Mouse (Mus musculus) CH12.LX (cell line): ENCODE measurements around the gene Sh2b1. TPM values are rescaled to one million over a fixed set of nuclear protein-coding genes. Genes with fewer than 3 reads are reported as not detected.

Experiments used
- DNase-seq: peaks from one replicate; pipeline ENCODE4 v3.0.0-alpha.2; 2013; ENCODE audit errors: extremely low read depth
- H3K27ac ChIP-seq: 2 replicates; pipeline ENCODE4 v1.5.1; 2012; ENCODE audit warnings: low read depth, mild to moderate bottlenecking, control low read depth, moderate library complexity; ENCODE audit not compliant: insufficient read depth
- H3K27me3 ChIP-seq: replicated peaks from 2 replicates; pipeline ENCODE3; 2012; ENCODE audit warnings: inconsistent platforms
- H3K36me3 ChIP-seq, 2 experiments: replicated peaks in 1 of 2; 2 replicates each; pipeline versions ENCODE3 to v1.6.1; 2012; ENCODE audit warnings: inconsistent platforms in 1 of 2, low read length in 1 of 2, mild to moderate bottlenecking in 1 of 2, mixed read lengths in 1 of 2, moderate library complexity in 1 of 2; ENCODE audit not compliant: control insufficient read depth in 1 of 2, insufficient read depth in 1 of 2
- H3K4me1 ChIP-seq, 2 experiments: 2 replicates each; pipeline ENCODE4 v1.6.1; 2012; ENCODE audit warnings: inconsistent platforms in 1 of 2, moderate library complexity in 1 of 2; ENCODE audit not compliant: insufficient read depth in 2 of 2, control insufficient read depth in 1 of 2
- H3K4me2 ChIP-seq: 2 replicates; pipeline ENCODE4 v1.6.1; 2012; ENCODE audit warnings: low read depth, mild to moderate bottlenecking, control low read depth; ENCODE audit not compliant: poor library complexity, insufficient read depth, severe bottlenecking
- H3K4me3 ChIP-seq, 3 experiments: fragments of 150-350 bp in 1 of 3; sonication (generic) in 1 of 3; replicated peaks in 1 of 3; 2 replicates each; pipeline versions ENCODE3 to v1.5.1; 2011 to 2012; ENCODE audit warnings: low read depth in 2 of 3, low read length in 2 of 3, mild to moderate bottlenecking in 2 of 3, moderate library complexity in 2 of 3, control low read depth in 1 of 3, improper control_type of control experiment in 1 of 3, inconsistent platforms in 1 of 3, mixed read lengths in 1 of 3; ENCODE audit not compliant: poor library complexity in 1 of 3
- H3K79me2 ChIP-seq: replicated peaks from 2 replicates; pipeline ENCODE4 v1.6.1; 2012; ENCODE audit warnings: mild to moderate bottlenecking, moderate library complexity; ENCODE audit not compliant: control insufficient read depth, poor library complexity, insufficient read depth, severe bottlenecking; ENCODE audit errors: extremely low read depth
- H3K9ac ChIP-seq: 2 replicates; pipeline ENCODE4 v1.6.1; 2012; ENCODE audit warnings: low read depth, mild to moderate bottlenecking, control low read depth, moderate library complexity; ENCODE audit not compliant: insufficient read depth
- H3K9me3 ChIP-seq: replicated peaks from 2 replicates; pipeline ENCODE3; 2012; ENCODE audit warnings: low read length, inconsistent platforms, mixed read lengths
- CHD2 ChIP-seq: IDR thresholded peaks from 2 replicates; pipeline ENCODE4 v1.6.1; 2011; ENCODE audit warnings: low read length, improper control_type of control experiment
- CTCF ChIP-seq, 2 experiments: IDR thresholded peaks in 1 of 2; conservative IDR thresholded peaks in 1 of 2; 2 replicates each; pipeline ENCODE4 v1.5.1; 2011 to 2012; ENCODE audit warnings: low read depth in 2 of 2, low read length in 2 of 2, improper control_type of control experiment in 1 of 2, inconsistent platforms in 1 of 2, mild to moderate bottlenecking in 1 of 2, moderate library complexity in 1 of 2
- E2F4 ChIP-seq: IDR thresholded peaks from 2 replicates; pipeline ENCODE4 v1.6.1; 2011; ENCODE audit warnings: low read depth, low read length, improper control_type of control experiment; ENCODE audit not compliant: insufficient replicate concordance
- EP300 ChIP-seq: IDR thresholded peaks from 2 replicates; pipeline ENCODE4 v1.6.1; 2011; ENCODE audit warnings: low read length, improper control_type of control experiment
- GABPA ChIP-seq: IDR thresholded peaks from 2 replicates; pipeline ENCODE4 v1.6.1; 2012; ENCODE audit warnings: low read depth, low read length, improper control_type of control experiment, inconsistent platforms; ENCODE audit not compliant: insufficient replicate concordance
- IRF4 ChIP-seq: IDR thresholded peaks from 2 replicates; pipeline ENCODE4 v1.6.1; 2014; ENCODE audit warnings: low read depth, mild to moderate bottlenecking, inconsistent platforms, low read length, improper control_type of control experiment
- KAT2A ChIP-seq: IDR thresholded peaks from 2 replicates; pipeline ENCODE4 v1.6.1; 2012; ENCODE audit warnings: low read length, improper control_type of control experiment, inconsistent platforms; ENCODE audit not compliant: insufficient replicate concordance
- MAX ChIP-seq: IDR thresholded peaks from 2 replicates; pipeline ENCODE4 v1.6.1; 2011; ENCODE audit warnings: low read length, improper control_type of control experiment
- MXI1 ChIP-seq: IDR thresholded peaks from 2 replicates; pipeline ENCODE4 v1.6.1; 2011; ENCODE audit warnings: mild to moderate bottlenecking, low read depth, low read length, improper control_type of control experiment
- NELFE ChIP-seq: IDR thresholded peaks from 2 replicates; pipeline ENCODE4 v1.6.1; 2011; ENCODE audit warnings: low read depth, low read length, improper control_type of control experiment
- NRF1 ChIP-seq: IDR thresholded peaks from 2 replicates; pipeline ENCODE4 v1.6.1; 2014; ENCODE audit warnings: low read depth, mild to moderate bottlenecking, inconsistent platforms, low read length, improper control_type of control experiment, moderate library complexity
- PAX5 ChIP-seq: IDR thresholded peaks from 2 replicates; pipeline ENCODE4 v1.6.1; 2012; ENCODE audit warnings: low read length, inconsistent platforms, mixed read lengths
- POLR2A ChIP-seq: IDR thresholded peaks from 2 replicates; pipeline ENCODE4 v1.6.1; 2011; ENCODE audit warnings: low read depth, mild to moderate bottlenecking, improper control_type of control experiment, low read length
- RAD21 ChIP-seq: IDR thresholded peaks from 2 replicates; pipeline ENCODE4 v1.6.1; 2011; ENCODE audit warnings: low read depth, mild to moderate bottlenecking, low read length, improper control_type of control experiment, moderate library complexity
- SIN3A ChIP-seq: IDR thresholded peaks from 2 replicates; pipeline ENCODE4 v1.6.1; 2012; ENCODE audit warnings: low read length, improper control_type of control experiment, inconsistent platforms
- SMC3 ChIP-seq: IDR thresholded peaks from 2 replicates; pipeline ENCODE4 v1.6.1; 2011; ENCODE audit warnings: low read depth, low read length, improper control_type of control experiment
- UBTF ChIP-seq: IDR thresholded peaks from 2 replicates; pipeline ENCODE4 v1.6.1; 2012; ENCODE audit warnings: low read depth, mild to moderate bottlenecking, inconsistent platforms, low read length, improper control_type of control experiment, moderate library complexity
- ZKSCAN1 ChIP-seq: IDR thresholded peaks from 2 replicates; pipeline ENCODE4 v1.6.1; 2012; ENCODE audit warnings: low read depth, inconsistent platforms, low read length, improper control_type of control experiment, borderline replicate concordance
- dilution Hi-C: fragments of 300-500 bp; cut with MboI; formaldehyde crosslinking; loops from 2 replicates; pipeline ENCODE4 v1.14.3; 2020; ENCODE audit warnings: low sequenced_read_pairs; ENCODE audit not compliant: extremely low pct_unique_long_range_greater_than_20kb, extremely low pct_ligation_motif_present
- in situ Hi-C: fragments of 300-500 bp; cut with MboI; formaldehyde crosslinking; loops from 3 replicates; pipeline ENCODE4 v1.14.3; 2019; ENCODE audit warnings: low sequenced_read_pairs, low pct_ligation_motif_present, low pct_unique_long_range_greater_than_20kb, mixed read lengths
- polyA plus RNA-seq: library from polyadenylated mRNA; unstranded; fragments of >175 nt; gene quantifications from 2 replicates; pipeline ENCODE4 v1.2.1, GENCODE M21; 2012; ENCODE audit warnings: low read depth; ENCODE audit not compliant: insufficient read length
- total RNA-seq, 2 experiments: library from RNA; depleted of rRNA; stranded (reverse); fragments of 300-350 nt in 1 of 2; fragments of >200 nt in 1 of 2; gene quantifications; 2 replicates each; pipeline ENCODE4 v1.2.3; 2012 to 2014

The Sh2b1 gene
- total and polyA plus RNA-seq, 3 experiments: 5.2 to 31.3 (median 13.4) TPM

DNA sequence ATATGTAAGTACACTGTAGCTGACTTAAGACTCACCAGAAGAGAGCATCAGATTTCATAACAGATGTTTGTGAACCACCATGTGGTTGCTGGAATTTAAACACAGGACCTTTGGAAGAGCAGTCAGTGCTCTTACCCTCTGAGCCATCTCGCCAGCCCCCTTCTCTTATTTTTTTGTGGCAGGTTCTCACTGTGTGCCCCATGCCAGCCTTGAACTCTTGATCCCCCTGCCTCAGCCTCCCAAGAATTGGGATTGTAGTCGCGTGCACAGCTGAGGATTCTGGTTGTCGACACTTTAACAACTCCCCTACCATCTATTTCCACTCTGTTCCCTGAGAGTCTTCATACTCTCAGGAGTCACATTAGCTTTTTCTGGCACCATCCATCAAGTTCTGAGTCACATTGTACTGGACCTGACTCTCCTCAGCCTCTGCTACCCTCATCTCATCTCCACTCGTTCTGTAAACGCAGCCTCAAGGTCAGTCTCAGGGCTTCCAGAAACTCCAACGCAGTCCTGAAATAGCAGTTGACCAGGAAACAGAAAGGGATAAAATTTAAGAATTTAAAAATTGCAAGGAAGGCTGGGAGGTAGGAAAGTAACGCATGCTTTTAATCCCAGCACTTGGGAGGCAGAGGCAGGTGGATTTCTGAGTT is 32.0 kb upstream of the Sh2b1 start:
- Histone ChIP-seq H3K27me3 (no peaks in the 10 kb centered on the region), H3K4me2 (no peak overlapping the region), H3K79me2 (no peaks in the 10 kb centered on the region), H3K36me3 (no peaks in the 10 kb centered on the region), H3K4me1 (peaks cover 0 to 10% of the 10 kb centered on the region in 2 experiments; a peak in 2 of 4 replicates), H3K27ac (no peak overlapping the region), H3K9me3 (no peaks in the 10 kb centered on the region), H3K4me3 (no peak overlapping the region), H3K9ac (no peak overlapping the region)
- TF ChIP-seq SIN3A (no peak), E2F4 (no peak), GABPA (no peak), ZKSCAN1 (no peak), CTCF (conservative IDR thresholded peaks at IDR 0.05 in 1 of 2, IDR thresholded peaks at IDR 0.05 in 1 of 2; ENCODE audit: low read depth in 2 of 2, low read length in 2 of 2) (no peak), POLR2A (no peak), UBTF (no peak), KAT2A (no peak), CHD2 (no peak), MAX (no peak), NELFE (no peak), EP300 (no peak), RAD21 (no peak), SMC3 (no peak), PAX5 (no peak), MXI1 (no peak)
- in situ Hi-C loops (no loop called here), dilution Hi-C loops (no loop called here)
- no peak for DNase-seq

DNA sequence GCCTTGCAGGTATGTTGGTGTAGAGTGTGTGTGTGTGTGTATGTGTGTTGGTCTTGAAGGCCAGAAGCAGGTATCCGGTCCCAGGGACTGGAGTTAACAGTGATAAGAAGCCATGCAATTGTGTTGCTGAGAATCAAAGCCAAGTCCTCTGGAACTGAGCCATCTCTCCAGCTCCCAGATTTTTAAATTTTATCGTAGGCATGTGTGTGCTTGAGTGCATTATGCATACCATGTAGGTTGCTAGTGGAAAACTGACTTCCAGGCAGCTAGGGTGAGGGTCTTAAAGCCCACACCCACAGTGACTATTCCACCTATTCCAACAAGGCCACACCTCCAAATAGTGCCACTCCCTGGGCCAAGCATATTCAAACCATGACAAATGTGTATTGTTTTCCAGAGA is 29.7 kb upstream of the Sh2b1 start:
- no peak overlapping the region for H3K4me3 ChIP-seq
- H3K9me3 ChIP-seq: no peaks in the 10 kb centered on the region
- peaks cover 12 to 13% of the 10 kb centered on the region in 2 experiments for H3K36me3 ChIP-seq
- no peak overlapping the region for H3K4me2 ChIP-seq
- no peak overlapping the region for H3K9ac ChIP-seq
- peaks cover 7 to 20% of the 10 kb centered on the region in 2 experiments for H3K4me1 ChIP-seq
- dilution Hi-C loops (no loop called here), in situ Hi-C loops (no loop called here)
- TF ChIP-seq IRF4: no peak
- TF ChIP-seq NRF1: no peak
- TF ChIP-seq UBTF: no peak
- DNase-seq: no peak
- peaks cover 19% of the 10 kb centered on the region for H3K79me2 ChIP-seq
- H3K27ac ChIP-seq: no peak overlapping the region
- H3K27me3 ChIP-seq: no peaks in the 10 kb centered on the region
